Mouse (Mus musculus): Measurements from ENCODE around the gene Gm44596. TPM values are rescaled to one million over a fixed set of nuclear protein-coding genes. Genes with fewer than 3 reads are reported as not detected.

Gm44596 gene
- total RNA-seq (2014; rRNA removed) (not detected in 2 replicates), polyA plus RNA-seq (2015; fragmentation: Nextera tagmentation; extraction: Ambion mirVana) (not detected in 2 replicates)

- 14% methylated on average over 6 of the region's 6 CpGs for WGBS
- no peak within 1 kb of the TSS for H3K27ac ChIP-seq (ENCODE audit: low read depth, low read length)
- peak; percentile 59 for DNase-seq (ENCODE audit: low spot score)
Measured at GRCm38 (mm10) chr6:128375192-128375591, at the start of gene Gm44596, which contains the start of gene Tex52. TSS of gene Gm44596 (plus strand) at chr6:128375503. TSS of gene Tex52 (plus strand) at chr6:128375456.

GRCm38 (mm10) chr6:128334397-128335124, 40.7 kb upstream of the Gm44596 start:
- 21% methylated on average over 12 of the region's 12 CpGs for WGBS
- peaks cover 25% of the 10 kb centered on the region for H3K36me3 ChIP-seq (ENCODE audit: insufficient read depth, low read length)
- no peaks in the 10 kb centered on the region for H3K4me1 ChIP-seq (ENCODE audit: insufficient read depth, low read length)
- no peak overlapping the region for H3K4me3 ChIP-seq (ENCODE audit: low read depth, low read length)
- TF ChIP-seq CTCF (IDR thresholded peaks at IDR 0.05) = peak; percentile 75
- H3K27me3 ChIP-seq (ENCODE audit: insufficient read depth, low read length) = no peaks in the 10 kb centered on the region
- ATAC-seq (ENCODE audit: low FRiP score) (peak; percentile 89), DNase-seq (ENCODE audit: low spot score) (peak; percentile 88)
- no peak overlapping the region for H3K9ac ChIP-seq (replicated peaks; ENCODE audit: low read length, poor library complexity, severe bottlenecking)
- no peaks in the 10 kb centered on the region for H3K9me3 ChIP-seq (ENCODE audit: low read length)
- H3K4me2 ChIP-seq (ENCODE audit: low read depth, low read length, poor library complexity, severe bottlenecking) = no peak overlapping the region
- peak overlapping the region; percentile 34; the same call in 1 of the 2 replicates for H3K27ac ChIP-seq (ENCODE audit: low read depth, low read length)

More at GRCm38 (mm10) chr6:128375192-128375591, at the start of gene Gm44596, which contains the start of gene Tex52:
- Histone ChIP-seq H3K9me3 (ENCODE audit: low read length) (no peaks in the 10 kb centered on the region), H3K27me3 (ENCODE audit: insufficient read depth, low read length) (no peaks in the 10 kb centered on the region), H3K4me3 (ENCODE audit: low read depth, low read length) (no peak within 1 kb of the TSS), H3K9ac (replicated peaks; ENCODE audit: low read length, poor library complexity, severe bottlenecking) (no peak within 1 kb of the TSS), H3K4me2 (ENCODE audit: low read depth, low read length, poor library complexity, severe bottlenecking) (no peak within 1 kb of the TSS), H3K4me1 (ENCODE audit: insufficient read depth, low read length) (no peaks in the 10 kb centered on the region; the same call in 1 of the 2 replicates), H3K36me3 (ENCODE audit: insufficient read depth, low read length) (no peaks in the 10 kb centered on the region)
- no peak for TF ChIP-seq CTCF (IDR thresholded peaks at IDR 0.05)
- ATAC-seq (ENCODE audit: low FRiP score) = peak; percentile 56

GRCm38 (mm10) chr6:128337467-128337866, 37.8 kb upstream of the Gm44596 start:
- DNase-seq (ENCODE audit: low spot score) = no peak
- peaks cover 14% of the 10 kb centered on the region; the same call in 1 of the 2 replicates for H3K36me3 ChIP-seq (ENCODE audit: insufficient read depth, low read length)
- no peaks in the 10 kb centered on the region for H3K27me3 ChIP-seq (ENCODE audit: insufficient read depth, low read length)
- 85% methylated on average over 7 of the region's 7 CpGs for WGBS
- H3K27ac ChIP-seq (ENCODE audit: low read depth, low read length) = no peak overlapping the region
- no peak for TF ChIP-seq CTCF (IDR thresholded peaks at IDR 0.05)
- H3K4me1 ChIP-seq (ENCODE audit: insufficient read depth, low read length) = no peaks in the 10 kb centered on the region
- no peak overlapping the region for H3K9ac ChIP-seq (replicated peaks; ENCODE audit: low read length, poor library complexity, severe bottlenecking)
- H3K9me3 ChIP-seq (ENCODE audit: low read length) = no peaks in the 10 kb centered on the region
- ATAC-seq (ENCODE audit: low FRiP score) = no peak
- H3K4me2 ChIP-seq (ENCODE audit: low read depth, low read length, poor library complexity, severe bottlenecking) = no peak overlapping the region
- H3K4me3 ChIP-seq (ENCODE audit: low read depth, low read length) = no peak overlapping the region

GRCm38 (mm10) chr6:128338876-128339275, 36.4 kb upstream of the Gm44596 start:
- Histone ChIP-seq H3K9ac (replicated peaks; ENCODE audit: low read length, poor library complexity, severe bottlenecking) (0 out of 2 replicates have a peak overlapping the region, but pooled peaks have one; percentile 24), H3K4me2 (ENCODE audit: low read depth, low read length, poor library complexity, severe bottlenecking) (no peak overlapping the region), H3K4me3 (ENCODE audit: low read depth, low read length) (no peak overlapping the region), H3K9me3 (ENCODE audit: low read length) (no peaks in the 10 kb centered on the region), H3K4me1 (ENCODE audit: insufficient read depth, low read length) (no peaks in the 10 kb centered on the region), H3K27me3 (ENCODE audit: insufficient read depth, low read length) (no peaks in the 10 kb centered on the region), H3K27ac (ENCODE audit: low read depth, low read length) (peak overlapping the region; percentile 26; the same call in 1 of the 2 replicates), H3K36me3 (ENCODE audit: insufficient read depth, low read length) (0 out of 2 replicates have a peak, but pooled peaks cover 9% of the 10 kb centered on the region)
- no peak for ATAC-seq (ENCODE audit: low FRiP score)
- no peak for TF ChIP-seq CTCF (IDR thresholded peaks at IDR 0.05)
- DNase-seq (ENCODE audit: low spot score) = peak; percentile 55
- 33% methylated on average over 5 of the region's 5 CpGs for WGBS

GRCm38 (mm10) chr6:128341956-128342723, 33.2 kb upstream of the Gm44596 start:
- H3K4me1 ChIP-seq (ENCODE audit: insufficient read depth, low read length) = no peaks in the 10 kb centered on the region
- 96% methylated on average over 11 of the region's 11 CpGs for WGBS
- H3K4me2 ChIP-seq (ENCODE audit: low read depth, low read length, poor library complexity, severe bottlenecking) = no peak overlapping the region
- DNase-seq (ENCODE audit: low spot score) (no peak), ATAC-seq (ENCODE audit: low FRiP score) (no peak)
- no peaks in the 10 kb centered on the region for H3K9me3 ChIP-seq (ENCODE audit: low read length)
- no peak overlapping the region for H3K9ac ChIP-seq (replicated peaks; ENCODE audit: low read length, poor library complexity, severe bottlenecking)
- no peaks in the 10 kb centered on the region for H3K36me3 ChIP-seq (ENCODE audit: insufficient read depth, low read length)
- no peaks in the 10 kb centered on the region for H3K27me3 ChIP-seq (ENCODE audit: insufficient read depth, low read length)
- no peak overlapping the region for H3K27ac ChIP-seq (ENCODE audit: low read depth, low read length)
- H3K4me3 ChIP-seq (ENCODE audit: low read depth, low read length) = no peak overlapping the region
- no peak for TF ChIP-seq CTCF (IDR thresholded peaks at IDR 0.05)

All from midbrain, postnatal 0 days (tissue).